Mouse (Mus musculus): ENCODE data around the gene Gli1.

GRCm38 (mm10) chr10:127337536-127338099 is 4.2 kb downstream of the Gli1 start:
- TF ChIP-seq CHD2 (IDR thresholded peaks at IDR 0.05; ENCODE audit: low read length) (no peak), NRF1 (IDR thresholded peaks at IDR 0.05; ENCODE audit: low read depth, low read length) (no peak), JUND (conservative IDR thresholded peaks at IDR 0.05; ENCODE audit: low read depth, low read length) (no peak), KAT2A (IDR thresholded peaks at IDR 0.05; ENCODE audit: insufficient replicate concordance, low read length) (no peak), CTCF (conservative IDR thresholded peaks at IDR 0.05 in 1 of 2, IDR thresholded peaks at IDR 0.05 in 1 of 2; ENCODE audit: low read depth in 2 of 2, low read length in 2 of 2) (no peak), EP300 (IDR thresholded peaks at IDR 0.05; ENCODE audit: low read length) (no peak), POLR2A (IDR thresholded peaks at IDR 0.05; ENCODE audit: low read depth, low read length) (no peak), BHLHE40 (IDR thresholded peaks at IDR 0.05; ENCODE audit: low read depth, low read length) (no peak), ZKSCAN1 (IDR thresholded peaks at IDR 0.05; ENCODE audit: borderline replicate concordance, low read depth, low read length) (no peak), JUN (IDR thresholded peaks at IDR 0.05; ENCODE audit: insufficient read depth, low read depth, low read length) (no peak), SIN3A (IDR thresholded peaks at IDR 0.05; ENCODE audit: low read length) (no peak), UBTF (IDR thresholded peaks at IDR 0.05; ENCODE audit: low read depth, low read length) (no peak), ZC3H11A (IDR thresholded peaks at IDR 0.05; ENCODE audit: low read depth, low read length) (no peak), MAZ (IDR thresholded peaks at IDR 0.05; ENCODE audit: low read depth, low read length) (no peak)
